Mouse (Mus musculus) frontal cortex, adult 2 months (tissue): Measurements from ENCODE around the gene Far2. TPM values are rescaled to one million over a fixed set of nuclear protein-coding genes. Genes with fewer than 3 reads are reported as not detected.
A peak's percentile ranks its signal among the peaks of the same experiment; 100 is the strongest.

Experiments
- DNase-seq, 2 experiments: peaks; one replicate each; pipeline ENCODE4 v3.0.0; 2022; ENCODE audit warnings: low spot score in 1 of 2; ENCODE audit errors: extremely low spot score in 1 of 2
- polyA plus RNA-seq: library from polyadenylated mRNA; depleted of rRNA; stranded (reverse); fragments of >200 nt; gene quantifications from 2 replicates; pipeline ENCODE4 v1.2.3, GENCODE M21; 2012; rRNA removed

Far2 gene
- polyA plus RNA-seq, 1 experiment: 15.3 TPM

DNA sequence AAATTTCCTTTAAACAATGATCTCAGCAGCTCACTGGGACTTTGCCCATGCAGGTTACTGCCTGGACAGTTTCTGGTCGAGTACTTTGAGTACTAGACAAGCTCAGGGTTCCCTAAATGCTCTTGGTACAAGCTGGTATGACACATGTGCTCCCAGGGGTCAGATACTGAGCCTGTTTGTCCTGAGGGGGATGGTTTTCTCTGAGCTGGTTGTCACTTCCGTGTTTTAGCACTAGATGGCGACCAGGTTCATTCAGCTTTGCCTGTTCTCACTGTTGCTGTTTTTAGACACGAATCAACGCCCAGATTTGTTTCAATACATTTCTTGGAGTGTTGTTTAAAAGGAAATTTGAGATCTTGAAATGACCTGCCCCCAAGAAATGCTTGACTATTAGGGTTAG lies 167.7 kb downstream of the Far2 start:
- peak in 1 of 2 experiments; percentile 77 for DNase-seq

DNA sequence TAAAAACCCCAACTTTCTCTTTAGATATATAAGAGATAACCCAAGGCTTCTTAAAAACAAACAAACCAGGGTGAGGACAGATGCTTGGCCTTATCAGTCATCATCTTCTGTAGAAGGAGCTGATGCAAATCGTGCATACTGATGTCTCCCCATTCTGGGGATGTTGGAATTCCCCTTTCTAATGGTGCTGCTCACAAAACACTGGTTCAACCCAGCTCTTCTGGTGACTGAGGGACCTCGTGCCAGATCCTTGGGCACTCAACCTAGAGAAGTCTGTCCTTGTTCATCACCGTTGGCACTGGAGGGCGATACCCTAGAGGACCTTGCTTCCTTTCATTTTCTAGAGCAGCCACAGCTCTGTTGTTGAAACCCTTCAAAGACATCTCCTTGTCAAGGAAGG lies 169.7 kb downstream of the Far2 start:
- DNase-seq: no peak

DNA sequence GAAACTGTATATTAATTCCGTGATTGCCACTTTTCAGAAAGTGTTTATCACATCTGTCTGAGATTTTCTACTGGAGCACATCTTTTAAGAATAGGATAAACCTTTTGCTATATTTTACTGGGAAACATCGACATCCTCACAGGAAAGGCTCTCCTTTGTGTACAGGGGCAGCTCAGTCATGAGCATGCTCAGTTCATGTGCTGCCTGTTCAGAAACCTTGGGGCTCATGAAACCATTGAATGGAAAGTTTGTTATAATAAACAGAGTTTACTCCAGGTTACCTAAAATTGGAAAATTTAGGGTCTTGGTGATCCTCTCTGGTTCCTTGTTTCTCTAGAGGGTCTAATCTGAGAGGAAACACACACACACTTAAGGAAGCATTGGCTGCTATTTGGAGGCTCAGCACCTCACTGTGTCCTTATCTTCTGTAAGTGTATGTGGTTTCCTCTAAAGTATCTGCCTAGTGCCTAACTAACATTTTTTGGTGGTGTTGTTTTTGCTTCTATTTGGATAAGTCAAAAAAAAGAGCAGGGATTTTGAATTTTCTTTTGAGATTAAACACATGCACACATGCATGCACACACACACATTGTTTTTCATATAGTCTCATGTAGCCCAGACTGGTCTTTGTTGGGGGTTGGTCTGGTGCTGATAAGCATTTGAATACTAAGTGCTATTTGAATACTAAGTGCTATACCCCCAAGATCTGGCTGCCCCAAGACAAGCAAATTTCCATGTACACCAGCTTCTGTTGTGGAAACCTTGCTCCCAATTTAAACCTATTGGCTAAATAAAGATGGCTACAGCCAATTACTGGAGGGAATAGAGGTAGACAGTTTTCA lies 171.4 kb downstream of the Far2 start:
- no peak for DNase-seq

DNA sequence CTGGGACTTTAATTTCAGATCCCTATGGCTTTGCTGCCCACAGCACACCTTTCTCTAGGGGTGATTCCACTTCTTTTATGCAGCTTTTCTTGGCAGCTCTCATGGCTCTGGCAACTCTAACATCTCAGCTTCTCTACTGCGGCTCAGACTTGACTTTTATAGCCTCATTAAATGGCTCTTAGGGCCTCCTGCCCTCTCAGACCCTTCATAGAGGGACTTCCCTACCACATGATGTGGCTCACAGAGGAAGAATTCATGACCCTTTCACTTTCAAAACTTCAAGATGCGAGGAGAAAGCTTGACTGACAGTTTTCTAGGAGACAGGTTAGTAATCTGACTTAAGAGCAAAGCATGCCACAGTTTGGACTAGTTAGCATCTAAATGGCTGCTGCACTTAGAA lies 175.6 kb downstream of the Far2 start:
- DNase-seq: no peak

DNA sequence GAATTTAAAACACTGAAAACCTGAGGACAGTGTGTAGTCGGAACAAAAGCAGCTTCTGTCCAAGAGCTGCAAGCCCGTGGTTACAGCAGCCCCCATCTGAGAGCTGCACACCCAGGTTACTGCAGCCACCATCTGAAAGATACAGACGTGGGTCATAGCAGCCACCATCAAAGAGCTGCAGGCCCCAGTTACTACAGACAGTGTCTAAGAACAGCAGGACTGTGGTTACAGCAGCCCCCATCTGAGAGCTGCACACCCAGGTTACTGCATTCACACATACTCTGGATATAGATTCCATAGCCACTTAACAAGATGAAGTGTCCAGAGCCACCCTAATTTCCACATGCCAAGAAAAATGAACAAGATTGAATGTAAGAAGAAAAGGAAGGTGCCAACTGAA lies 180.5 kb downstream of the Far2 start:
- no peak for DNase-seq

Other genes starting within 250 kb of the Far2 start
- 54.4 and 61.4 TPM in 2 replicates for gene Ergic2, start 165.1 kb downstream of the Far2 start, polyA plus RNA-seq